Mouse (Mus musculus) limb, embryonic 14.5 days (tissue): ENCODE results near the gene Gabbr2. TPM values are rescaled to one million over a fixed set of nuclear protein-coding genes. Genes with fewer than 3 reads are reported as not detected.

ENCODE experiments used
- ATAC-seq: fragments of 200-750 bp; cut with Nextera tagmentation; 2 replicates; pipeline ENCODE4 v1.8.0; 2017; ENCODE audit warnings: low read depth, moderate number of reproducible peaks, moderate TSS enrichment; ENCODE audit not compliant: low FRiP score
- DNase-seq: peaks from one replicate; pipeline ENCODE4 v3.0.0-alpha.2; 2015; ENCODE audit warnings: low spot score
- H3K27ac ChIP-seq: fragments of 300-500 bp; sonication (generic); replicated peaks from 2 replicates; pipeline ENCODE4 v1.5.1; 2014; ENCODE audit warnings: low read depth, mild to moderate bottlenecking, low read length, moderate library complexity, mixed read lengths
- H3K27me3 ChIP-seq: fragments of 300-500 bp; sonication (generic); 2 replicates; pipeline ENCODE4 v1.6.1; 2014; ENCODE audit warnings: low read length, mixed read lengths; ENCODE audit not compliant: control insufficient read depth, insufficient read depth
- H3K36me3 ChIP-seq: fragments of 300-500 bp; sonication (generic); 2 replicates; pipeline ENCODE4 v1.6.1; 2014; ENCODE audit warnings: mild to moderate bottlenecking, low read length, moderate library complexity, mixed read lengths; ENCODE audit not compliant: control insufficient read depth, insufficient read depth
- H3K4me1 ChIP-seq: fragments of 300-500 bp; sonication (generic); 2 replicates; pipeline ENCODE4 v1.6.1; 2014; ENCODE audit warnings: antibody characterized with exemption, low read length, mixed read lengths; ENCODE audit not compliant: control insufficient read depth, insufficient read depth
- H3K4me2 ChIP-seq: fragments of 300-500 bp; sonication (generic); replicated peaks from 2 replicates; pipeline ENCODE4 v1.6.1; 2014; ENCODE audit warnings: low read depth, mild to moderate bottlenecking, low read length, moderate library complexity; ENCODE audit not compliant: severe bottlenecking
- H3K4me3 ChIP-seq: fragments of 300-500 bp; sonication (generic); replicated peaks from 2 replicates; pipeline ENCODE4 v1.5.1; 2014; ENCODE audit warnings: low read length
- H3K9ac ChIP-seq: fragments of 300-500 bp; sonication (generic); 2 replicates; pipeline ENCODE4 v1.6.1; 2014; ENCODE audit warnings: mild to moderate bottlenecking, low read depth, low read length, moderate library complexity; ENCODE audit not compliant: severe bottlenecking
- H3K9me3 ChIP-seq: fragments of 300-500 bp; sonication (generic); 2 replicates; pipeline ENCODE4 v1.6.1; 2016; ENCODE audit warnings: low read length; ENCODE audit not compliant: control insufficient read depth
- POLR2A ChIP-seq: fragments of 200-500 bp; IDR thresholded peaks from 2 replicates; pipeline ENCODE4 v1.8.0; 2012; ENCODE audit warnings: inconsistent platforms, mild to moderate bottlenecking, moderate library complexity, borderline replicate concordance; ENCODE audit not compliant: insufficient read depth, insufficient read length; ENCODE audit errors: extremely low read depth
- WGBS: fragments of 180-500 bp; shearing (Covaris S2); extraction: QIAGEN DNeasy Blood & Tissue Kit; methylation state at CpG from one replicate; pipeline ENCODE4 v1.1.7; 2014; 5-methylcytosine and 5-hydroxymethylcytosine counted together
- polyA plus RNA-seq, 2 experiments: library from polyadenylated mRNA; depleted of rRNA in 1 of 2; stranded (reverse) in 1 of 2; unstranded in 1 of 2; fragments of >200 nt; fragmentation: Nextera tagmentation in 1 of 2; extraction: Ambion mirVana in 1 of 2; gene quantifications; 2 replicates each; pipeline versions ENCODE4 v1.2.1 to v1.2.3; 2012 to 2014

The Gabbr2 gene
- polyA plus RNA-seq, 2 experiments, result 0.15 to 0.30 TPM

DNA sequence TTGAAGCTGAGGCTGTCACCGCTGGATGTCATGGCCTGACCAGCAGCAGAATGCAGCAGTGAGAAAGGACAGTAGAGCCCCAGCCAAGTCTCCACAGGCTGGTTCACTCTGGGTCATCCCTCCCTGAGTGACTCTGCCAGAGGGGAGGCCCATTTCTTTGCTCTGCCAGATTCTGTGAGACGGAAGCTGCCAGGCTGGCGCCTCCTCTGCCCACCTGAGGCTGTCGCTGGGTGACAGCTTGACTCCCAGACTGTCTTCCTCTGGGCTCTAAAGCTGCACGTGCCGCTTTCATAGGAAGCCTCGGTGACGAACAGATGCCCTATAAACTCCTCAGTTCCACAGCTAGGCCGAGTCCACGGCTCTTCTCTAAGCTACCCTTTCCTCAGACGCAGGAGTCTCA, 264.5 kb downstream of the Gabbr2 start:
- H3K4me2 ChIP-seq, result no peak overlapping the region
- no peak overlapping the region for H3K27ac ChIP-seq
- no peak for TF ChIP-seq POLR2A
- 76% methylated on average over 11 of the region's 11 CpGs for WGBS
- DNase-seq, result no peak
- H3K9ac ChIP-seq, result no peak overlapping the region
- no peak overlapping the region for H3K4me3 ChIP-seq
- no peaks in the 10 kb centered on the region for H3K36me3 ChIP-seq
- no peaks in the 10 kb centered on the region for H3K9me3 ChIP-seq
- H3K27me3 ChIP-seq, result no peaks in the 10 kb centered on the region
- no peak for ATAC-seq
- peaks cover 2% of the 10 kb centered on the region; the same call in 1 of the 2 replicates for H3K4me1 ChIP-seq

DNA sequence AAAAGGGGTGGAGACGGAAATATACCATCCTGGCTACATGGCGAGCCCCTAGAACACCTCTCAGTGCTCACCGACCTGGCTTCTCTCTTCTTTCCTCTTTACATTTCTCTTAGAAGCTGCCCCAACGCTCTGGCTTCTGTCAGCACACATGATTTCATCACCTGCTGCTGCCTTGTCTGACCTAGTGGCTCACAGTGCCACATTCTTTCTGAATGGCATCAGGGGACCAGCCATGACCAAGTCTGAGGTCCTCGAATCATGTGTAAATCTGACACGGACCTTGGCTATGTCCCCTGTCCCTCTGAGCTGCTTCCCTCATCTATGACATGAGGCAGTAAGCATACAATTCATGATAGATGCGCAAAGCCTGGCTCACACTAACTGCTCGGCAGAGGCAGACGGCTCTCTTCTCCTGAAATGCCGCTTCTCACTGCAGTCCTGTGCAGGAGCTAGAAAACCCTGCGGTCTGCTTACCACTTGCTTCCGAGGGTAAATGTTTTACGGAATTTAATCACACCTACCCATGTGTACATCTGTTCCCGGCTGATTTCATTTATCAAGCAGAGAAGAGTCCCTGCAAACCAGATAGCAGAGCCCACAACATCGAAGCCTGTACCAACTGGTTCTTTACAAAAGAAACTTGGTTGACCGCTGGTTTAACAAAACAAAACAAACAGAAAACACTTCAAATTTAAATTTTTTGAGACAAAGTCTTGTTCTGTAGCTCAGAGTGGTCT, 270.7 kb downstream of the Gabbr2 start:
- H3K4me1 ChIP-seq, result peaks cover 9% of the 10 kb centered on the region; the same call in 1 of the 2 replicates
- H3K27me3 ChIP-seq, result no peaks in the 10 kb centered on the region
- TF ChIP-seq POLR2A, result no peak
- no peaks in the 10 kb centered on the region for H3K9me3 ChIP-seq
- no peak overlapping the region for H3K27ac ChIP-seq
- no peak overlapping the region for H3K4me2 ChIP-seq
- no peaks in the 10 kb centered on the region for H3K36me3 ChIP-seq
- 75% methylated on average over 16 of the region's 16 CpGs for WGBS
- no peak overlapping the region for H3K9ac ChIP-seq
- ATAC-seq (no peak), DNase-seq (no peak)
- H3K4me3 ChIP-seq, result no peak overlapping the region

DNA sequence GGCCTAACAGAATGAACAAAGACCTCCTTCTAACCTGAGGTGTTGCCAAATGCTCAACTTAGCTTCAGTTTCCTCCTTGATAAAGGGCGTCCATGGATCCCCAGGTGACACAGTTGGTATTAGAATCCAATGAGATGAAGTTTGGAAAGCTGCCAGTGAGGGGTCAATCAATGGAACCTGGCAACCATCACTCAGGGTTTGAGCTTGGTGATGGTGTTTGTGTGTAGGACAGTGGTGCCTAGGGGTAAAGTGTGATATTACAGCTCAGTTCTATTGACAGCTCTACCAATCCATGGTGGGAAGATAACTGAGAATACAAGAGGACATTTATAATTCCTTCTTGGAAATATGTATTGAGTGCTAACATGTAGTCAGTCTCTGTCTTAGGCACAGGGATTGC, 271.6 kb downstream of the Gabbr2 start:
- ATAC-seq (no peak), DNase-seq (no peak)
- Histone ChIP-seq H3K36me3 (no peaks in the 10 kb centered on the region), H3K4me2 (no peak overlapping the region), H3K9me3 (no peaks in the 10 kb centered on the region), H3K4me3 (no peak overlapping the region), H3K27me3 (no peaks in the 10 kb centered on the region), H3K27ac (no peak overlapping the region), H3K4me1 (peaks cover 9% of the 10 kb centered on the region; the same call in 1 of the 2 replicates), H3K9ac (no peak overlapping the region)
- WGBS, result 63% methylated on average over 1 of the region's 1 CpGs
- TF ChIP-seq POLR2A, result no peak

DNA sequence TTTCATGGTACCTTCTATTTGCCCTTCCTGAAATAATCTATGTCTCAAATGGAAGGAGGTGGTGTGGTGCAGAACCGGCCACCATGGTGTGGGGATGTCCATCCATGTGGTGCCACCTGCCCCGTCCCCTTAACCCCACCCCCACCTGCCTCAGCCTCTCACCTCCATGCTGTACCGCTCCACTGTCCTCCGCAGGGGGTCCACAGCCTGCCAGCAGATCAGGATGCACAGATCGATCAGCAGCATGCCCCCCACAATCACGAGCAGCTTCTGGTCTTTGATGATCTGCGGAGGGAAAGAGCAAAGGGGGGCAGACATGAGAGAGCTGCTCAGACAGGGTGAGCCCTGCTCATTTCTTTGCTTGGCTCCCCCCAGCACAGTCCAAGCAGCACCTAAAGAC, 273.0 kb downstream of the Gabbr2 start:
- Histone ChIP-seq H3K4me1 (peaks cover 9% of the 10 kb centered on the region; the same call in 1 of the 2 replicates), H3K9ac (no peak overlapping the region), H3K9me3 (no peaks in the 10 kb centered on the region), H3K36me3 (no peaks in the 10 kb centered on the region), H3K27ac (no peak overlapping the region), H3K4me3 (no peak overlapping the region), H3K4me2 (no peak overlapping the region), H3K27me3 (no peaks in the 10 kb centered on the region)
- DNase-seq (no peak), ATAC-seq (no peak)
- no peak for TF ChIP-seq POLR2A
- WGBS, result 27% methylated on average over 7 of the region's 7 CpGs

DNA sequence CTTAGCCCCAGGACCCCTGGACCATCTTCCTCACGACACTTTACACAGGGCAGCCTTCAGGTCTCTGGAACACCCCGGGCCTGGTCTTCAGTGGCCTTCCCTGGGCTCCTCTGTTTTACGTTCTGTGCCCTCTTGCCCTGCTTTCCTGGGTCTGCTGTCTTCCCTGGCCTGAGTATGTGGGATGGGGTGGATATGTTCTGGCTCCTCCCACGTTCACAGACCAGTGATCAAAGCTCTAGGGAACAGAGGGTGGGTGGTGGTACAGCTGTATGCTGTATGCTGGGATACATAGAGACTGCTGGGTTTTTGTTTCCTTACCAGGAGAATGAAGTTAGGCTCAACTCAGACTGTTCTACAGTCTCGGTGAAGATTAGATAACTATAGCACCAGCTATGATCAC, 274.5 kb downstream of the Gabbr2 start:
- Histone ChIP-seq H3K9me3 (no peaks in the 10 kb centered on the region), H3K4me2 (no peak overlapping the region), H3K27ac (no peak overlapping the region), H3K27me3 (no peaks in the 10 kb centered on the region), H3K9ac (no peak overlapping the region), H3K36me3 (no peaks in the 10 kb centered on the region), H3K4me3 (no peak overlapping the region), H3K4me1 (peaks cover 7% of the 10 kb centered on the region; the same call in 1 of the 2 replicates)
- DNase-seq (no peak), ATAC-seq (no peak)
- TF ChIP-seq POLR2A, result no peak
- WGBS, result 38% methylated on average over 5 of the region's 5 CpGs
